Mouse (Mus musculus) hindbrain, embryonic 11.5 days (tissue): ENCODE measurements at regions not wholly inside any gene's neighbourhood (a gene's known extent, or its start where the extent isn't known, plus 50 kb on each side); places are given as distances from the start of the nearest gene placed in this dataset.
A peak's percentile ranks its signal among the peaks of the same experiment; 100 is the strongest.

ENCODE experiments used
- ATAC-seq: fragments of 200-750 bp; cut with Nextera tagmentation; 2 replicates; pipeline ENCODE4 v1.8.0; 2017; ENCODE audit warnings: mild to moderate bottlenecking, moderate TSS enrichment, moderate library complexity; ENCODE audit not compliant: low FRiP score
- DNase-seq: peaks from one replicate; pipeline ENCODE4 v3.0.0-alpha.2; 2015; ENCODE audit warnings: low spot score
- H3K27ac ChIP-seq: fragments of 300-500 bp; sonication (generic); 2 replicates; pipeline ENCODE4 v1.5.1; 2014; ENCODE audit warnings: mild to moderate bottlenecking, low read depth, low read length
- H3K27me3 ChIP-seq: fragments of 300-500 bp; sonication (generic); 2 replicates; pipeline ENCODE4 v1.6.1; 2014; ENCODE audit warnings: mild to moderate bottlenecking, low read length, moderate library complexity, mixed read lengths; ENCODE audit not compliant: control insufficient read depth, insufficient read depth
- H3K36me3 ChIP-seq: fragments of 300-500 bp; sonication (generic); 2 replicates; pipeline ENCODE4 v1.6.1; 2014; ENCODE audit warnings: mild to moderate bottlenecking, low read length, moderate library complexity, mixed read lengths; ENCODE audit not compliant: control insufficient read depth, insufficient read depth
- H3K4me1 ChIP-seq: fragments of 300-500 bp; sonication (generic); replicated peaks from 2 replicates; pipeline ENCODE4 v1.6.1; 2014; ENCODE audit warnings: low read length, mixed read lengths; ENCODE audit not compliant: control insufficient read depth, insufficient read depth
- H3K4me2 ChIP-seq: fragments of 300-500 bp; sonication (generic); replicated peaks from 2 replicates; pipeline ENCODE4 v1.6.1; 2014; ENCODE audit warnings: mild to moderate bottlenecking, low read depth, low read length
- H3K4me3 ChIP-seq: fragments of 300-500 bp; sonication (generic); 2 replicates; pipeline ENCODE4 v1.5.1; 2014; ENCODE audit warnings: low read depth, low read length
- H3K9ac ChIP-seq: fragments of 300-500 bp; sonication (generic); 2 replicates; pipeline ENCODE4 v1.6.1; 2014; ENCODE audit warnings: low read depth, low read length
- H3K9me3 ChIP-seq: fragments of 300-500 bp; sonication (generic); 2 replicates; pipeline ENCODE4 v1.6.1; 2016; ENCODE audit warnings: low read length; ENCODE audit not compliant: control insufficient read depth
- WGBS: fragments of 180-500 bp; shearing (Covaris S2); extraction: QIAGEN DNeasy Blood & Tissue Kit; methylation state at CpG from one replicate; pipeline ENCODE4 v1.1.7; 2014; 5-methylcytosine and 5-hydroxymethylcytosine counted together

DNA sequence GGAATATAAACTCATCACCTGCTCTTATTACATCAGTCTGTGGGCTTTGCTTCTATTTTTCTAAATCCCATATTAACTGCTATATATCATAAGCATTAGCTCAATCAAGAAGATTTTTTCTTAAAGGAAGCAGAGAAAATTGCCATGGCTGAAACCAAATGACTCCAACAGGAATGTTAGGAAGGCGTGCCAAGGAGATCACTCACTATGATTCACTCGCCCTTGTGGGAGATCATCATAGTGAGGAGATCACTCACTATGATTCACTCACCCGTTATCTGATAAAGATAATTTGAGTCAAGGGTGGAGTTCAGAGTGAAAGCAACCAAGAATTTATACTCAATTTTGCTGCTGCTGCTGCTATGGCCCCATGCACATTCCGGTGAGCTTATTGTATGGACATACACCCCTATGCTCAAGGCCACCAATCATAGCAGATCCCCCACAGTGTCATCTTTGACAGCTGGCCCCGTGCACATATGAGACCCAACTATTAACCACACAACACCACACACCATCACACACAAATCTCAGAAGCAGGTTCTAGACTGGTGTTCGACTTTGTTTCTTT is 63.8 kb upstream of the Fer start:
- no peak overlapping the region for H3K4me2 ChIP-seq
- no peaks in the 10 kb centered on the region for H3K9me3 ChIP-seq
- ATAC-seq (no peak), DNase-seq (no peak)
- no peak overlapping the region for H3K9ac ChIP-seq
- no peak overlapping the region for H3K27ac ChIP-seq
- no peaks in the 10 kb centered on the region for H3K27me3 ChIP-seq
- no peaks in the 10 kb centered on the region for H3K36me3 ChIP-seq
- H3K4me1 ChIP-seq = no peaks in the 10 kb centered on the region
- WGBS = 87% methylated on average over 6 of the region's 6 CpGs
- H3K4me3 ChIP-seq = no peak overlapping the region

DNA sequence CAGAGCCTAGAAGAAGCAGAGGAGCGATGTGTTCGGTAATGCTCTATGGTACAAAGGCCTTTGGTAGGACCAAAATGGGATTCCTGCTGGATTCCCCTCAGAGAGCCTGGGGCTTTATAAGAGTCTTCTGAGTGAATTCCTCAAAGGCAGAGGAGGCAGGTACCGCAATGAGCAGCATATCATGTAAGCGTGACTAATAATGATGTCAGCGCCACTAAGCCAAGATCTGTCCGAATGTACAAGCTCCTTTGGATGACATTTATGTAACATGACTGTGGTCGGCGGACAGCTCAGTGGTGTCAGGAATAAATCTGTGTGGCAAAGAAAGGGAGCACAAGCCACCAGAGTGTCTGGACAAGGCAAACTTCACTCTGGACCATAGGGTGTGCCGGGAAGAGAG is 61.5 kb upstream of the Fer start:
- H3K27me3 ChIP-seq = no peaks in the 10 kb centered on the region
- H3K9me3 ChIP-seq = no peaks in the 10 kb centered on the region
- DNase-seq (no peak), ATAC-seq (no peak)
- H3K4me3 ChIP-seq = no peak overlapping the region
- no peak overlapping the region for H3K9ac ChIP-seq
- H3K4me1 ChIP-seq = no peaks in the 10 kb centered on the region
- 93% methylated on average over 9 of the region's 9 CpGs for WGBS
- no peak overlapping the region for H3K4me2 ChIP-seq
- H3K27ac ChIP-seq = no peak overlapping the region
- H3K36me3 ChIP-seq = no peaks in the 10 kb centered on the region

DNA sequence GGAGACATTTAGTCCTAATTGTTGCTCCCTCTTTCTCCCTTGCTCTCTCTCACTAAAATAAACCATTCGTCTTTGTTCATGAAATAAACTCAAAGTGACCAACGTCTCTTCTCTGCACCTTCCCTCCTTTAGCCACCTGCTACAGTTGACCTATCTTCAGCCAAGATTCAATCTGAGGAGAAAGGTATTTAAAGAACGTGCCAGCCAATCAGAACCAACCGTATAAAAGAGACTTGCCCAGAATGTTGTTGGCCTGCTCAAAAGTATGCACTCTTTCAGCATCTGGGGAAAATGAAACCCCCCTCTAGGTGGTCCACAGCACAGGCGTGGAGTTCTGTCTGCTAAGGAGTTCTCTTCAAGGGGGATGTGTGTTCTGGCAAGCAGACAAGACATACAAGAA is 60.0 kb upstream of the Fer start:
- H3K9ac ChIP-seq = no peak overlapping the region
- WGBS = 82% methylated on average over 5 of the region's 5 CpGs
- no peak overlapping the region for H3K27ac ChIP-seq
- H3K4me3 ChIP-seq = no peak overlapping the region
- no peaks in the 10 kb centered on the region for H3K9me3 ChIP-seq
- H3K4me1 ChIP-seq = no peaks in the 10 kb centered on the region
- no peaks in the 10 kb centered on the region for H3K27me3 ChIP-seq
- ATAC-seq = no peak
- H3K36me3 ChIP-seq = no peaks in the 10 kb centered on the region
- no peak for DNase-seq
- H3K4me2 ChIP-seq = no peak overlapping the region

DNA sequence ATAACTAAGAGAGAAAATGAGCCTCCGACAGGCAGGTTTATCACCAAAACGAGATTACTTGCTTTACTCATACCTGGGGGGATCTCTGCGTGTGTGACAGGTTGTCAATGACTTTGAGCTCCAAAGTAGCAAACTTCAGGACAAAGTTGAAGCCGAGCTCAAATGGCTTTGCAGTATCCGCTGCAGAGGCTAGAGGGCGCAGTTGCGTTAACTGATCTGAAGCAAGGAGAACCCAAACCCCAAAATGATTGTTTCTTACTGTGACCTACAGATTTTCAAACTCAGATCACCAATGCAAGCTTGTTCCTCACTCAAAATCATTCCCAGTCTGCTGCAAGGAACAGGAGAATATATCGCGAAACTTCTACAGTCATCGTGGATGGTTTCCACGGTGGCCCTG is 59.3 kb upstream of the Fer start:
- Histone ChIP-seq H3K4me1 (no peaks in the 10 kb centered on the region), H3K4me2 (no peak overlapping the region), H3K36me3 (no peaks in the 10 kb centered on the region), H3K9ac (no peak overlapping the region), H3K4me3 (no peak overlapping the region), H3K9me3 (no peaks in the 10 kb centered on the region), H3K27me3 (no peaks in the 10 kb centered on the region), H3K27ac (no peak overlapping the region)
- ATAC-seq (no peak), DNase-seq (peak; percentile 84)
- WGBS = 29% methylated on average over 11 of the region's 11 CpGs

DNA sequence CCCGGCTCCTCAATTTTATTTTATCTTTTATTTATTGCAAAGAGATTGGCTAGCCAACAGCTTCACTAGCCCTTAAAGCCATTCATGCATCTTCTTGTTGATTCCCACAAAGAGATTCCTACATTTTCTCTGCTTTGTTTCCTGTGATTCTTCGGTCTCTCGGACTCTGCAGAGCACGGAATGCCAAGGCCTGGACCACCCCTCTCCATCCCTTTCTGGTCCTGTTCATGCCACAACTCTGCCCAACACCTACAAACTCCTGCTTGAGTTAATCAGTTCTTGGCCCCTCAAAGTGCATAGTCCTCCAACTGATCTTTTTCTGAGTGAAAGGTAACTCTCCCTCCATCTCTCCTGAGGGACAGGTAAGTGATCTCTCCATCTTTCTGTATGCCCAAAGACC is 58.4 kb upstream of the Fer start:
- Histone ChIP-seq H3K4me1 (no peaks in the 10 kb centered on the region), H3K36me3 (no peaks in the 10 kb centered on the region), H3K4me2 (no peak overlapping the region), H3K4me3 (no peak overlapping the region), H3K27ac (no peak overlapping the region), H3K9me3 (no peaks in the 10 kb centered on the region), H3K9ac (no peak overlapping the region), H3K27me3 (no peaks in the 10 kb centered on the region)
- DNase-seq (no peak), ATAC-seq (no peak)
- WGBS = 87% methylated on average over 4 of the region's 4 CpGs

DNA sequence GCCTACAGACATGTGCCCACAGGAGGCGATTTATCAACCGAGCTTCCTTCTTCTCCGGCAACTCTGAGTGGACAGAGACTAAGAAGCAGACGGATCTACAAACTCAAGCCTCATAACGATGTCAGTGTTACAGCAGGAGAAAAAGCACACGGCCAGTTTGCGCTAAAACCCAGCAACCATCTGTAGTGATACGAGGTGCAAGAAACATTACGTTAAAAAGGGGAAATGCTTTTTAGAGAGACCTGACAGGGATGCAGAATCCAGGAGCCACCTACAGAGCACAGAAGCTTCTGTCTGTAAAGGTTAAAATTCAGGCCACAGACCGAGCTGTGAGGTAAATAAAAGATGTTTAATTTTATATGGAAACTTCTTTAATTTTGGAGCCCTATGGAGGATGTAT is 56.5 kb upstream of the Fer start:
- Histone ChIP-seq H3K4me3 (no peak overlapping the region), H3K9me3 (no peaks in the 10 kb centered on the region), H3K4me1 (no peaks in the 10 kb centered on the region), H3K4me2 (no peak overlapping the region), H3K27ac (no peak overlapping the region), H3K36me3 (no peaks in the 10 kb centered on the region), H3K9ac (no peak overlapping the region), H3K27me3 (no peaks in the 10 kb centered on the region)
- 90% methylated on average over 10 of the region's 10 CpGs for WGBS
- no peak for ATAC-seq
- no peak for DNase-seq

DNA sequence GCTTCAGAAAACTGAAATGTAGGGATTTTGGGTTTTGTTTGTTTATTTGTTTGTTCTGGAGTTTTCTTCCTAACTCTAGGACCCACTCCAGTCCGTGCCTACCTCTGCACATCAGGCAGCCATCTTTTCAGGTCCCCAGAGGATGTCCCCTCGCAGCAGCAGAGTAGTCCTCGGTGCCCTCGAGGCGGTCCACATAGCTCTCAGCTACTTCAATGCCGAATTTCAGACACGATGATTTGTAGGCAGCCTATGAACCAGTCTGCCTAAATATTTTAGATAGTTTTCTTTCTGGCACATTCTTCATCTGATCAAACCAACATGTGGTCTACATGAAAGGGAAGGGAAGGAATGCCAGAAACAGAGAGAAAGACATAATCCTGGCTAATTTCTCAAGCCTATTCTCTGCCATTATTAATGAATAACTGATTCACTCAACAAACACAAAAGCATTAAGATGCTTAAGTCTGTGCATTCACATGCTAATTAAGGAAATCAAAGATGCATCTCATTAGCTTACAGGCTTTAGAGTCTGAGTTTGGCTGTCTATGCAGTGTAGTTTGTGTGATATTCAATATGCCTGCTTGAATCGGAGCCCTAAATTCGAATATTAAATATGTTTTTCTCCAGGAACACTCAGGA is 55.2 kb upstream of the Fer start:
- Histone ChIP-seq H3K4me1 (no peaks in the 10 kb centered on the region), H3K4me3 (no peak overlapping the region)

DNA sequence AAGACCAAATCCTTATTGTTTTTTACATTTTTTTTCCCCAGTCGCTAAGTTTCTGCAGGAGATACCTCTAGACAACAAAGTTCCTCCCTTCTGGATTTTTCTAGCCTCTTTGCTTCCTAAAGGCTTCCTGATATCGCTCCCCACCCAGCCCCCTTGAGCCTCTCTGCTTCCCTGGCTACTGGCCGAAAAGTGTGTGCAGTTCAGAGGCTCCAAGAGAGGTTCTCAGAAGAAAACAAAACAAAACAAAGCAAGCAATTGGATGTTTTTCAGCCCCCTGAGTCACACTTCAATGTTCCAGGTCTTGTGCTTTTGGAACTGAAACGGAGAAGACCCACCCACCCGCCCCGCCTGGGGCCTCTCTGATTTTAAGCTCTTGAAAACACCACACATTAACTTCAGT is 54.1 kb upstream of the Fer start:
- ATAC-seq (no peak), DNase-seq (peak; percentile 20)
- Histone ChIP-seq H3K27me3 (no peaks in the 10 kb centered on the region), H3K27ac (no peak overlapping the region), H3K9me3 (no peaks in the 10 kb centered on the region), H3K4me1 (no peaks in the 10 kb centered on the region), H3K9ac (no peak overlapping the region), H3K36me3 (no peaks in the 10 kb centered on the region), H3K4me3 (no peak overlapping the region), H3K4me2 (no peak overlapping the region)
- 50% methylated on average over 6 of the region's 6 CpGs for WGBS

More for the DNA sequence above, 55.2 kb upstream of the Fer start:
- Histone ChIP-seq H3K36me3 (no peaks in the 10 kb centered on the region), H3K9ac (no peak overlapping the region), H3K27me3 (no peaks in the 10 kb centered on the region), H3K9me3 (no peaks in the 10 kb centered on the region), H3K4me2 (no peak overlapping the region), H3K27ac (no peak overlapping the region; the same call in 1 of the 2 replicates)
- peak; percentile 24 for DNase-seq
- ATAC-seq = peak; percentile 82
- WGBS = 53% methylated on average over 9 of the region's 9 CpGs

DNA sequence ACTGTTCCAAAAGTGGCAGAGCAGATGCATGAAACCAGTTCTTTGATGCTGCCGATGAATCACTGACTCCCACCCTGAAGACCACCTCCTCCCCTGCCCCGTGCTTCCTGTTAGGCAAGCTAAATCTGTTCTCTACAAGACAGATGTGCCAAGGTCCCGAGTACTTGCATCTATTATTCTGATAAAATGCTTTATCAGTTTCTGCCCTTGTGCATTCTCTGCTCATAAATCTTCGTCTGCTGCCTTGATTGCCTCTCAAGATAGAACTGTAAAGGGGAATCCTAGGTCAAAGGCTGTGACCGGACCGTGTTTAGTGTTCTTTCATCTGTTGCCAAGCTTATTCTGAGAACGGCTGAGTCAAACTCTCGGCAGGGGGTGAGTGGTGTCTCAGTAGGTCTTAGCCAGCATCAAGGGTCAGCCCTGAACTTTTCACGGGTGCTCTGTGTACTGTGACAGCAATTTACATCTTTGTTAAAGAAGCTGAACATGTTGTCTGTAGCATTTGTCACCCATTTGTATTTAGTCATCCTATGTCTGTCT is 51.5 kb upstream of the Fer start:
- Histone ChIP-seq H3K4me2 (no peak overlapping the region), H3K4me3 (no peak overlapping the region), H3K9ac (no peak overlapping the region), H3K4me1 (no peaks in the 10 kb centered on the region), H3K27ac (no peak overlapping the region), H3K27me3 (no peaks in the 10 kb centered on the region), H3K9me3 (no peaks in the 10 kb centered on the region), H3K36me3 (no peaks in the 10 kb centered on the region)
- ATAC-seq (no peak), DNase-seq (no peak)
- 35% methylated on average over 9 of the region's 9 CpGs for WGBS
